Mouse (Mus musculus) limb, embryonic 11.5 days (tissue): ENCODE data around the gene Sox2. TPM values are rescaled to one million over a fixed set of nuclear protein-coding genes. Genes with fewer than 3 reads are reported as not detected.

ENCODE experiments used
- ATAC-seq: fragments of 200-750 bp; cut with Nextera tagmentation; 2 replicates; pipeline ENCODE4 v1.8.0; 2017; ENCODE audit warnings: low read depth; ENCODE audit not compliant: insufficient number of reproducible peaks, low FRiP score, low TSS enrichment
- DNase-seq: peaks from one replicate; pipeline ENCODE4 v3.0.0-alpha.2; 2015; ENCODE audit warnings: low spot score
- H3K27ac ChIP-seq: fragments of 300-500 bp; sonication (generic); replicated peaks from 2 replicates; pipeline ENCODE4 v1.5.1; 2014; ENCODE audit warnings: low read depth, mild to moderate bottlenecking, low read length
- H3K27me3 ChIP-seq: fragments of 300-500 bp; sonication (generic); 2 replicates; pipeline ENCODE4 v1.6.1; 2014; ENCODE audit warnings: mild to moderate bottlenecking, low read length, mixed read lengths; ENCODE audit not compliant: control insufficient read depth, insufficient read depth
- H3K36me3 ChIP-seq: fragments of 300-500 bp; sonication (generic); 2 replicates; pipeline ENCODE4 v1.6.1; 2014; ENCODE audit warnings: mild to moderate bottlenecking, low read length, moderate library complexity, mixed read lengths; ENCODE audit not compliant: control insufficient read depth, insufficient read depth
- H3K4me1 ChIP-seq: fragments of 300-500 bp; sonication (generic); 2 replicates; pipeline ENCODE4 v1.6.1; 2014; ENCODE audit warnings: low read length, mixed read lengths; ENCODE audit not compliant: control insufficient read depth, insufficient read depth
- H3K4me2 ChIP-seq: fragments of 300-500 bp; sonication (generic); 2 replicates; pipeline ENCODE4 v1.6.1; 2014; ENCODE audit warnings: low read depth, mild to moderate bottlenecking, moderate library complexity; ENCODE audit not compliant: severe bottlenecking
- H3K4me3 ChIP-seq: fragments of 300-500 bp; sonication (generic); 2 replicates; pipeline ENCODE4 v1.5.1; 2014; ENCODE audit warnings: low read depth, low read length
- H3K9ac ChIP-seq: fragments of 300-500 bp; sonication (generic); 2 replicates; pipeline ENCODE4 v1.6.1; 2014; ENCODE audit warnings: mild to moderate bottlenecking, low read length
- H3K9me3 ChIP-seq: fragments of 300-500 bp; sonication (generic); 2 replicates; pipeline ENCODE4 v1.6.1; 2016; ENCODE audit warnings: low read length; ENCODE audit not compliant: control insufficient read depth
- WGBS: fragments of 180-500 bp; shearing (Covaris S2); extraction: QIAGEN DNeasy Blood & Tissue Kit; methylation state at CpG from one replicate; pipeline ENCODE4 v1.1.7; 2014; 5-methylcytosine and 5-hydroxymethylcytosine counted together
- polyA plus RNA-seq: library from polyadenylated mRNA; unstranded; fragments of >200 nt; fragmentation: Nextera tagmentation; extraction: Ambion mirVana; gene quantifications from 2 replicates; pipeline ENCODE4 v1.2.1, GENCODE M21; 2014

Gene Sox2
- polyA plus RNA-seq, 1 experiment from 2014 or later = 0.13 TPM

- Histone ChIP-seq H3K9ac (no peak overlapping the region), H3K4me3 (no peak overlapping the region), H3K4me2 (no peak overlapping the region), H3K9me3 (no peaks in the 10 kb centered on the region), H3K27me3 (peaks cover 71% of the 10 kb centered on the region), H3K4me1 (no peaks in the 10 kb centered on the region), H3K36me3 (no peaks in the 10 kb centered on the region), H3K27ac (no peak overlapping the region)
- whole genome bisulfite sequencing = 5% methylated on average over 8 of the region's 8 CpGs
- DNase-seq (no peak), ATAC-seq (no peak)
These were observed 9.9 kb upstream of the Sox2 start for GRCm38 (mm10) chr3:34640276-34640675.

DNA sequence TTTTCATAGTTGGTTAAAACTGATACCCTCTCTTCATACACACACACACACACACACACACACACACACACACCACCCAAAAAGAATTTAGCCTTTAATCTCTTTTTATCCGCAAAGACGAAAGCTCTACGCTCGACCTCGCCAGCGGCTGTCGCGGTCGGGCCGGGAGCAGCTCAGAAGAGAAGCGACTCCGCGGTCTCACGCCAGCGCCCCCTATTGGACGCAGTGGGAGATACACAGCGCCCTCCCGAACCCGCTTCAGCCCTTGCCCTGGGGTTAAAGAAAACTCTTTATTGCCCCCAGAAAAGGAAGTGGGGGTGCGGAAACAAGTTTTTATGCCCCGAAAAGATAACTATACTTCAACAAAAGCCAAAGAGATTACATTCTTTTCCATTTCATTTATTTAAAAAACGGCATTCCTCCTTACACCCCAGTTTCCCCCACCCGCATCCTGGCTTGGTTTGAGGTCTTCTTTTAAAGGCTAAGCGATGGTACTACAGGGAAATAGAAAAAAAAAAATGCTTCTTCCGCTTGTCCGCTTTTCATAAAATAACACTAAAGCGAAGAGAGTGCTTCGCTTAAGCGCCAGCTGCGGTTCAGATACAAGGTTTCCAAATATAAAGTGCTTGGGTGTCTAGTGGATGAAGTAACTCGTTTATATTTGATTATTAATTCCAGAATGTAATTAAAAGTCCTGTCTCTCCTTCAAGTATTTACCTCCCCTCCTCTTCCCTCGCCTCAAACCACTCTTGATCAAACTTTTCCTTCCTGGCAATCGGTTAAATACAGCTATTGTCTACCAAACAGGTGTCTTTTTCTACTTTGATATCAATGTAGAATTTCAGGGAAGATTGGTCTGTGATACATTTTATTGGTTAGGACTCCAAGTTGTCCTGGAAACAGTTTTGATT, 9.3 kb upstream of the Sox2 start:
- Histone ChIP-seq H3K4me2 (no peak overlapping the region), H3K9ac (no peak overlapping the region), H3K36me3 (no peaks in the 10 kb centered on the region), H3K27ac (no peak overlapping the region), H3K4me1 (no peaks in the 10 kb centered on the region), H3K4me3 (no peak overlapping the region), H3K27me3 (peaks cover 77% of the 10 kb centered on the region), H3K9me3 (no peaks in the 10 kb centered on the region)
- ATAC-seq (peak; percentile 48; the same call in 1 of the 2 replicates), DNase-seq (peak; percentile 89)
- WGBS = 3% methylated on average over 33 of the region's 33 CpGs

DNA sequence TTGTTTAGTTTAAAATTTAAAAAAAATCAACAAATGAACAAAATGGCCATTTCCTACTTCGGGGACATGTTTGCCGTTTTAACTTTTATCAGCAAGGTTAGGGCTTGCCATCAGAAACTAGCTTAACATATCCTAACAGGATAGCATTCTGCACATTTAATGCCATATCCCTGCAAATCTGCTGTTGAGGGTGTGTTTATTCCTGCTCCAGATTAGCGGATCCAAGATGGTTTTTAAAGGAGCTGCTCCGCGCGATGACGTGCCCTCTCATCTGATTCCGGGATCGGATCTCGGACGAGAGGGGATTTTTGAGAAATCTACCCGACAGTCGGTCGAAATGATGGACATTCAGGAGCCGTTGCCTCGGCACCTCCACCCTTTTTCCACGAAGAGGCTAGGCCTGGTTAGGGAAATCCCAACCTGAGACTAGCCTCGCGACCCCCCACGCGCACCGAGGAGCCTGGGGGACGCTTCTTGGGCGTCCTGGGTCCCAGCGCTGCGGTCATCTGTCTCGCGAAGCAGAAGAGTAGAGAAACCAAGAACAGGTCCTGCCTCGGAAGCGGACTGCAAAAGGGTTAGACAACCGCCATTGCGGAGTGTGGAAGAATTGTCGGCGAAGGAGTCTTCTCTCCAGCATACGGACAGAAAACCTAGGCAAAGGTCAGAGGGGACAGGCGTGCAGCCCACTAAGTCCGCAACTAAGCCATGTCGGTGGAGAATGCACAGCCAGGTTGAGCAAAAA, 8.3 kb upstream of the Sox2 start:
- Histone ChIP-seq H3K36me3 (no peaks in the 10 kb centered on the region), H3K9ac (no peak overlapping the region), H3K9me3 (no peaks in the 10 kb centered on the region), H3K4me2 (peak overlapping the region; percentile 21; the same call in 1 of the 2 replicates), H3K27me3 (peaks cover 85% of the 10 kb centered on the region), H3K27ac (no peak overlapping the region), H3K4me1 (no peaks in the 10 kb centered on the region), H3K4me3 (no peak overlapping the region)
- DNase-seq = peak; percentile 61
- ATAC-seq = no peak
- WGBS = under 1% methylated on average over 38 of the region's 38 CpGs

GRCm38 (mm10) chr3:34642498-34642941, 7.7 kb upstream of the Sox2 start:
- 1% methylated on average over 20 of the region's 20 CpGs for WGBS
- no peaks in the 10 kb centered on the region for H3K9me3 ChIP-seq
- H3K9ac ChIP-seq = no peak overlapping the region
- no peak overlapping the region for H3K4me3 ChIP-seq
- no peak for DNase-seq
- ATAC-seq = no peak
- H3K27me3 ChIP-seq = peaks cover 85% of the 10 kb centered on the region
- no peak overlapping the region for H3K27ac ChIP-seq
- peak overlapping the region; percentile 21; the same call in 1 of the 2 replicates for H3K4me2 ChIP-seq
- H3K4me1 ChIP-seq = no peaks in the 10 kb centered on the region
- no peaks in the 10 kb centered on the region for H3K36me3 ChIP-seq

GRCm38 (mm10) chr3:34643067-34643466, 7.1 kb upstream of the Sox2 start:
- Histone ChIP-seq H3K27ac (no peak overlapping the region), H3K4me1 (no peaks in the 10 kb centered on the region), H3K9ac (no peak overlapping the region), H3K9me3 (no peaks in the 10 kb centered on the region), H3K36me3 (no peaks in the 10 kb centered on the region), H3K4me3 (no peak overlapping the region), H3K27me3 (peaks cover 87% of the 10 kb centered on the region), H3K4me2 (no peak overlapping the region)
- 7% methylated on average over 5 of the region's 5 CpGs for WGBS
- DNase-seq (peak; percentile 29), ATAC-seq (no peak)

- Histone ChIP-seq H3K4me1 (no peaks in the 10 kb centered on the region), H3K27me3 (peaks cover 87% of the 10 kb centered on the region), H3K4me2 (no peak overlapping the region), H3K36me3 (no peaks in the 10 kb centered on the region), H3K4me3 (no peak overlapping the region), H3K9me3 (no peaks in the 10 kb centered on the region), H3K9ac (no peak overlapping the region), H3K27ac (no peak overlapping the region)
- ATAC-seq (no peak), DNase-seq (peak; percentile 33)
- WGBS = 1% methylated on average over 15 of the region's 15 CpGs
These were observed 6.6 kb upstream of the Sox2 start for GRCm38 (mm10) chr3:34643536-34644115.

- Histone ChIP-seq H3K4me3 (no peak overlapping the region), H3K36me3 (no peaks in the 10 kb centered on the region), H3K4me2 (no peak overlapping the region), H3K9ac (no peak overlapping the region), H3K4me1 (peaks cover 11% of the 10 kb centered on the region), H3K27me3 (peaks cover 92% of the 10 kb centered on the region), H3K9me3 (no peaks in the 10 kb centered on the region), H3K27ac (no peak overlapping the region)
- WGBS = 1% methylated on average over 10 of the region's 10 CpGs
- ATAC-seq (no peak), DNase-seq (no peak)
These were observed 4.0 kb upstream of the Sox2 start for GRCm38 (mm10) chr3:34646169-34646568.

GRCm38 (mm10) chr3:34647688-34648087, 2.5 kb upstream of the Sox2 start:
- peaks cover 11% of the 10 kb centered on the region for H3K4me1 ChIP-seq
- H3K27me3 ChIP-seq = peaks cover 86% of the 10 kb centered on the region
- no peak overlapping the region for H3K27ac ChIP-seq
- no peak overlapping the region for H3K9ac ChIP-seq
- no peaks in the 10 kb centered on the region for H3K9me3 ChIP-seq
- no peak overlapping the region for H3K4me2 ChIP-seq
- under 1% methylated on average over 14 of the region's 14 CpGs for WGBS
- H3K4me3 ChIP-seq = no peak overlapping the region
- DNase-seq (peak; percentile 93), ATAC-seq (no peak)
- no peaks in the 10 kb centered on the region for H3K36me3 ChIP-seq
